Mouse (Mus musculus) gastrocnemius, adult 2 months (tissue): Measurements from ENCODE around the gene Rcc1l. TPM values are rescaled to one million over a fixed set of nuclear protein-coding genes. Genes with fewer than 3 reads are reported as not detected.

Source experiments
- DNase-seq: peaks from one replicate; pipeline ENCODE4 v3.0.0; 2022
- H3K27ac ChIP-seq: fragments of 200-600 bp; 2 replicates; pipeline ENCODE4 v1.8.1; 2022; ENCODE audit warnings: mild to moderate bottlenecking
- H3K4me3 ChIP-seq: fragments of 200-600 bp; 2 replicates; pipeline ENCODE4 v1.8.1; 2022; ENCODE audit warnings: mild to moderate bottlenecking, moderate library complexity
- CTCF ChIP-seq: fragments of 200-600 bp; IDR thresholded peaks from 2 replicates; pipeline ENCODE4 v1.8.1; 2022; ENCODE audit warnings: antibody characterized with exemption, mild to moderate bottlenecking, moderate library complexity
- intact Hi-C: fragments of 180-260 bp; cut with DNase I; formaldehyde crosslinking; loops from one replicate; pipeline ENCODE4 v1.15.1; 2025
- total RNA-seq, 2 experiments: library from RNA; stranded (reverse); gene quantifications; 2 replicates each; pipeline ENCODE4 v1.2.3; 2021

The Rcc1l gene
- total RNA-seq, 2 experiments from 2014 or later: 24.1 to 25.1 TPM

DNA sequence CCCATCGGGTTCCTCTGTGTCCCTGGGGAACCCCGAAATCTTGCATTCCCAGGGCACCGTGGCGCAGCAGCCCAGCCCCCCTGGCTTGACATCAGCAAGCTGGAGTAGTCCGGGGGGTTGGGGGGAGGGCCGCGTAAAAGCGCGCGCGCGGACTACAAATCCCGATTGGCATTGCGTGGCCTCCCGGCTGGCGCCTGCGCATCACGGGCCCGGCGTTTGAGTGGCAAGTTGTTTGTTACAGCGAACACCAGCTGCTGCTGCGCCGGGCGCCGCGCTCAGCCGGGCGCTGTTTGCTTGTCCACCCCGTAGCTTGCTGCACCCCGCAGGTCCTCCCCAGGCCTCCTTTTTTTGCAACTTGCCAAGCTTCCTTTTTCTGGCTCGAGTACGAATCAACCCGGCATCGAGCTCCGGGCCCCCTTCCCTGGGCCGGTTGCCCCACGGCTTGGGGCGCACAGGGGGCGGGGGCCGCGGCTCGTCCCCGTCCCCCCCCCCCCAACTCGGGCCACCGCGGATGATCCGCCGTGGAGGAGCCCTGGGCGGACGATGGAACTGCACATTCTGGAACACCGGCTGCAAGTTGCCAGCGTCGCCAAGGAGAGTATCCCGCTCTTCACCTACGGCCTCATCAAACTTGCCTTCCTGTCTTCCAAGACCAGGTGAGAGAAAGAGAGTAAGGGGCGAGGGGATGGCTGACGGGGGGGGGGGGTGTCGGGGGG lies 76.9 kb downstream of the Rcc1l start, which contains the start of gene Castor2:
TSS of gene Castor2 (plus strand) at position 216 of the 716 bp plus-strand sequence.
- Histone ChIP-seq H3K4me3 (peak within 1 kb of the TSS; percentile 93), H3K27ac (peak within 1 kb of the TSS; percentile 96)
- TF ChIP-seq CTCF: peak; percentile 16; the same call in 1 of the 2 replicates
- peak; percentile 97 for DNase-seq
- intact Hi-C loops: no loop called here

DNA sequence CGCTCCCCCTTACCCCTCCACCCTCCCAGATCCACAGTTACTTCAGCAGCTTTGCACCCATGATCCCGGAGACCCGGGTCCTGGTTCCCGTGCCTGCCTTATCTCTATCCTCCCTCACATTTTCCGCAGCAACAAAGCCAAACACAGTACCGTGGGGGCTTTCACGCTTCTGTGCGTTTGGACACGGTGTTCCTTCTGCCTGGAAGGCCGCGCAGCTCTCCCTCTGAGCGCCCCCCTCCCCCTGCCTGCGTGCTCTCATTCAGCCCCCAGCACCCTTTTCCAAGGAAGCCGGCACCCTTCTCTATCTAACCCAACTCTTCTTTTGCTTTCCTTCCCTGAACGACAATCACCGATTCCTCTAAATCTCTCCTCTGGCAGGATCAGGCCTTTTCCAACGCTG lies 77.6 kb downstream of the Rcc1l start:
- Histone ChIP-seq H3K27ac (peak overlapping the region; percentile 96), H3K4me3 (peak overlapping the region; percentile 93)
- intact Hi-C loops: no loop called here
- DNase-seq: peak; percentile 68
- TF ChIP-seq CTCF: no peak

DNA sequence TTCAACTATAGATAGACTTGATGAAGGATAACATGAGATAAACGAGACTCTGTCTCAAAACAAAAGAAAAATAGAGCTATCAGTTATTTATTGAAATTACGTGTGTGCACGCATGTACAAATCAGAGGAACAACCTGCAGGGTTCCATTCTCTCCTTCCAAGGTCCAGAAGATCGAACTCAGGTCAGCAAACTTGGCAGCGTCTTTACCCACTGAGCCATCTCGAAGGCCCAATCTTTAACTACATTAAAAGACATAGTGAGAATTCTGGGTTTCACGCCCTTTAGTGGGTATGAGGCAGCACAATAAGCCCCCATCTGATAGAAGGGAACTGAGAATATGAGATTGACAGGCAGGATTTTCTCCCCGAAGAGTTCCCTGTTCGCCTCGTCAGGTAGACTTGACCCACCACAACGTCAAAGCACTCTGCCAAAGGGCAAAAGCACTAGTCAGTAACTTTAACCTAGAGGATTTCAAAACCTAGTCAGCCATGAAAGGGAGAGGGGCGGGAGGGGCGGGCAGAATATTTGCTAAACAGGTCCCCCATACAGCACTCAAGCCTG lies 78.2 kb downstream of the Rcc1l start:
- DNase-seq: no peak
- TF ChIP-seq CTCF: no peak
- H3K27ac ChIP-seq: peak overlapping the region; percentile 96
- peak overlapping the region; percentile 93 for H3K4me3 ChIP-seq
- intact Hi-C loops: no loop called here

Other genes with a start within 250 kb of the Rcc1l start
- 10 to 100 TPM; 34.8 to 47.1 TPM for gene Castor2, start 77.1 kb downstream of the Rcc1l start, total RNA-seq
- 1 to 10 TPM; 6.1 to 6.4 TPM for gene Gtf2ird2, start 7.2 kb upstream of the Rcc1l start, total RNA-seq
- 1 to 10 TPM; 1.0 to 3.8 TPM for gene Ncf1, start 52.9 kb upstream of the Rcc1l start, total RNA-seq
- gene Gtf2i, start 138.0 kb upstream of the Rcc1l start, total RNA-seq: 100 to 1,000 TPM; 103 to 122 TPM